Mouse (Mus musculus) lung, postnatal 0 days (tissue): ENCODE measurements around the gene BC147527. TPM values are rescaled to one million over a fixed set of nuclear protein-coding genes. Genes with fewer than 3 reads are reported as not detected.
"Not testable (repeated sequence)": the region's sequence is repeated elsewhere in the genome, so short reads cannot be mapped to it uniquely, and the experiment has no call there.

Source experiments
- ATAC-seq: fragments of 200-750 bp; cut with Nextera tagmentation; 2 replicates; pipeline ENCODE4 v1.8.0; 2017; ENCODE audit warnings: moderate library complexity
- DNase-seq: peaks from one replicate; pipeline ENCODE4 v3.0.0-alpha.2; 2016; ENCODE audit warnings: low spot score
- H3K27ac ChIP-seq: fragments of 300-500 bp; sonication (generic); 2 replicates; pipeline ENCODE4 v1.5.1; 2014; ENCODE audit warnings: antibody characterized with exemption, mild to moderate bottlenecking, low read length, mixed read lengths
- H3K27me3 ChIP-seq: fragments of 300-500 bp; sonication (generic); replicated peaks from 2 replicates; pipeline ENCODE4 v1.6.1; 2014; ENCODE audit warnings: low read length, mixed read lengths; ENCODE audit not compliant: insufficient read depth
- H3K36me3 ChIP-seq: fragments of 300-500 bp; sonication (generic); 2 replicates; pipeline ENCODE4 v1.6.1; 2014; ENCODE audit warnings: low read length, mixed read lengths; ENCODE audit not compliant: insufficient read depth
- H3K4me1 ChIP-seq: fragments of 300-500 bp; sonication (generic); 2 replicates; pipeline ENCODE4 v1.6.1; 2014; ENCODE audit warnings: antibody characterized with exemption, low read depth, low read length, mixed read lengths; ENCODE audit not compliant: insufficient read depth
- H3K4me2 ChIP-seq: fragments of 300-500 bp; sonication (generic); replicated peaks from 2 replicates; pipeline ENCODE4 v1.6.1; 2014; ENCODE audit warnings: low read depth, mild to moderate bottlenecking, low read length, moderate library complexity, mixed read lengths
- H3K4me3 ChIP-seq: fragments of 300-500 bp; sonication (generic); 2 replicates; pipeline ENCODE4 v1.5.1; 2014; ENCODE audit warnings: low read depth, low read length
- H3K9ac ChIP-seq: fragments of 300-500 bp; sonication (generic); replicated peaks from 2 replicates; pipeline ENCODE4 v1.6.1; 2014; ENCODE audit warnings: low read depth, mild to moderate bottlenecking
- H3K9me3 ChIP-seq: fragments of 300-500 bp; sonication (generic); 2 replicates; pipeline ENCODE4 v1.6.1; 2016; ENCODE audit warnings: low read length, mixed read lengths
- CTCF ChIP-seq: IDR thresholded peaks from 2 replicates; pipeline ENCODE4 v1.5.1; 2016; ENCODE audit warnings: antibody characterized with exemption, mild to moderate bottlenecking
- EP300 ChIP-seq: IDR thresholded peaks from 2 replicates; pipeline ENCODE4 v1.6.1; 2016; ENCODE audit warnings: antibody characterized with exemption, mild to moderate bottlenecking, control low read depth
- WGBS: fragments of 180-500 bp; shearing (Covaris S2); extraction: QIAGEN DNeasy Blood & Tissue Kit; methylation state at CpG from one replicate; pipeline ENCODE4 v1.1.7; 2014; 5-methylcytosine and 5-hydroxymethylcytosine counted together
- polyA plus RNA-seq: library from polyadenylated mRNA; unstranded; fragments of >200 nt; fragmentation: Nextera tagmentation; extraction: Ambion mirVana; gene quantifications from 2 replicates; pipeline ENCODE4 v1.2.1, GENCODE M21; 2015

BC147527 gene
- polyA plus RNA-seq, 1 experiment from 2014 or later = 0.36 TPM

- ATAC-seq = no peak
- Histone ChIP-seq H3K4me1 (no peaks in the 10 kb centered on the region), H3K27ac (no peak overlapping the region), H3K27me3 (no peaks in the 10 kb centered on the region), H3K9ac (no peak overlapping the region), H3K36me3 (no peaks in the 10 kb centered on the region), H3K9me3 (no peaks in the 10 kb centered on the region), H3K4me2 (no peak overlapping the region), H3K4me3 (no peak overlapping the region)
- TF ChIP-seq EP300 (no peak), CTCF (no peak)
- no peak for DNase-seq
- 87% methylated on average over 9 of the region's 9 CpGs for WGBS
Measured at GRCm38 (mm10) chr13:120278784-120279183, 21.4 kb upstream of the BC147527 start.

- H3K27ac ChIP-seq = no peak overlapping the region
- ATAC-seq = no peak
- no peak overlapping the region for H3K9ac ChIP-seq
Measured at GRCm38 (mm10) chr13:120299324-120299894, 783 bp upstream of the BC147527 start.

GRCm38 (mm10) chr13:120300853-120301252 lies 661 bp downstream of the BC147527 start:
- Histone ChIP-seq H3K36me3 (no peaks in the 10 kb centered on the region), H3K4me2 (no peak overlapping the region), H3K4me3 (no peak overlapping the region), H3K9ac (no peak overlapping the region), H3K9me3 (no peaks in the 10 kb centered on the region), H3K4me1 (no peaks in the 10 kb centered on the region), H3K27ac (no peak overlapping the region), H3K27me3 (no peaks in the 10 kb centered on the region)
- TF ChIP-seq EP300 (no peak), CTCF (no peak)
- WGBS = 78% methylated on average over 4 of the region's 4 CpGs
- DNase-seq = no peak
- no peak for ATAC-seq

More at GRCm38 (mm10) chr13:120299324-120299894, 783 bp upstream of the BC147527 start:
- no peaks in the 10 kb centered on the region for H3K27me3 ChIP-seq
- no peak for TF ChIP-seq CTCF
- no peak for TF ChIP-seq EP300
- no peak overlapping the region for H3K4me2 ChIP-seq
- H3K9me3 ChIP-seq = no peaks in the 10 kb centered on the region
- H3K4me1 ChIP-seq = no peaks in the 10 kb centered on the region
- DNase-seq = no peak
- 49% methylated on average over 1 of the region's 1 CpGs for WGBS
- H3K36me3 ChIP-seq = no peaks in the 10 kb centered on the region
- no peak overlapping the region for H3K4me3 ChIP-seq

GRCm38 (mm10) chr13:120310749-120311148 lies 10.6 kb downstream of the BC147527 start:
- no peak overlapping the region for H3K27ac ChIP-seq
- no peaks in the 10 kb centered on the region for H3K9me3 ChIP-seq
- H3K27me3 ChIP-seq = no peaks in the 10 kb centered on the region
- H3K4me3 ChIP-seq = no peak overlapping the region
- no peaks in the 10 kb centered on the region for H3K4me1 ChIP-seq
- DNase-seq = peak; percentile 46
- no peaks in the 10 kb centered on the region for H3K36me3 ChIP-seq
- no peak overlapping the region for H3K9ac ChIP-seq
- H3K4me2 ChIP-seq = no peak overlapping the region
- 50% methylated on average over 4 of the region's 4 CpGs for WGBS
- no peak for TF ChIP-seq CTCF
- TF ChIP-seq EP300 = no peak
- peak; percentile 52 for ATAC-seq

GRCm38 (mm10) chr13:120313584-120313983 lies 13.4 kb downstream of the BC147527 start:
- Histone ChIP-seq H3K9me3 (no peaks in the 10 kb centered on the region), H3K36me3 (no peaks in the 10 kb centered on the region), H3K4me3 (no peak overlapping the region), H3K4me2 (no peak overlapping the region), H3K9ac (no peak overlapping the region), H3K4me1 (no peaks in the 10 kb centered on the region), H3K27ac (no peak overlapping the region), H3K27me3 (no peaks in the 10 kb centered on the region)
- WGBS = 24% methylated on average over 14 of the region's 14 CpGs
- ATAC-seq (no peak), DNase-seq (peak; percentile 15)
- peak; percentile 60 for TF ChIP-seq CTCF
- no peak for TF ChIP-seq EP300

GRCm38 (mm10) chr13:120316578-120316977 lies 16.4 kb downstream of the BC147527 start, which contains the start of gene Tcstv3:
Gene Tcstv3 (plus strand): TSS chr13:120316878.
- not testable (repeated sequence) for H3K9me3 ChIP-seq, H3K4me3 ChIP-seq, H3K27ac ChIP-seq, H3K4me2 ChIP-seq, ATAC-seq, H3K4me1 ChIP-seq, DNase-seq, H3K9ac ChIP-seq, H3K36me3 ChIP-seq, H3K27me3 ChIP-seq
- 67% methylated on average over 3 of the region's 3 CpGs for WGBS

GRCm38 (mm10) chr13:120320183-120320582 lies 20.0 kb downstream of the BC147527 start:
- Histone ChIP-seq H3K27me3 (no peaks in the 10 kb centered on the region), H3K4me3 (no peak overlapping the region), H3K9ac (no peak overlapping the region), H3K9me3 (no peaks in the 10 kb centered on the region), H3K4me2 (no peak overlapping the region), H3K36me3 (no peaks in the 10 kb centered on the region), H3K4me1 (no peaks in the 10 kb centered on the region), H3K27ac (no peak overlapping the region)
- DNase-seq (no peak), ATAC-seq (no peak)
- WGBS = 61% methylated on average over 3 of the region's 3 CpGs
- no peak for TF ChIP-seq CTCF
- no peak for TF ChIP-seq EP300
